Mouse (Mus musculus) G1E (cell line): ENCODE data around the gene Nedd4. TPM values are rescaled to one million over a fixed set of nuclear protein-coding genes. Genes with fewer than 3 reads are reported as not detected.

Experiments
- ATAC-seq: 2 replicates; pipeline ENCODE4 v1.8.0; 2016; ENCODE audit warnings: mild to moderate bottlenecking; ENCODE audit not compliant: insufficient number of reproducible peaks, poor library complexity, low FRiP score, severe bottlenecking; ENCODE audit errors: extremely low read depth
- DNase-seq: peaks from one replicate; pipeline ENCODE4 v3.0.0; 2012; ENCODE audit warnings: low spot score
- H3K27me3 ChIP-seq: 2 replicates; pipeline ENCODE4 v1.6.1; 2012; ENCODE audit warnings: mild to moderate bottlenecking, low read length, inconsistent platforms; ENCODE audit not compliant: insufficient read depth
- H3K36me3 ChIP-seq: replicated peaks from 2 replicates; pipeline ENCODE3; 2012; ENCODE audit warnings: mild to moderate bottlenecking, inconsistent platforms
- H3K4me1 ChIP-seq: 2 replicates; pipeline ENCODE4 v1.6.1; 2012; ENCODE audit warnings: low read depth, low read length, inconsistent platforms, mixed read lengths; ENCODE audit not compliant: insufficient read depth
- H3K4me3 ChIP-seq: 2 replicates; pipeline ENCODE4 v1.5.1; 2012; ENCODE audit warnings: low read depth, mild to moderate bottlenecking, inconsistent platforms, low read length, moderate library complexity, mixed read lengths
- H3K9me3 ChIP-seq: replicated peaks from 2 replicates; pipeline ENCODE4 v1.6.1; 2012; ENCODE audit warnings: inconsistent platforms
- CTCF ChIP-seq: IDR thresholded peaks from 2 replicates; pipeline ENCODE4 v1.5.1; 2012; ENCODE audit warnings: low read depth, low read length, inconsistent platforms, mixed read lengths
- GATA1 ChIP-seq: IDR thresholded peaks from 2 replicates; pipeline ENCODE4 v1.6.1; 2012; ENCODE audit warnings: borderline replicate concordance, low read length, inconsistent platforms, mixed read lengths
- GATA2 ChIP-seq: IDR thresholded peaks from 2 replicates; pipeline ENCODE4 v1.6.1; 2012; ENCODE audit warnings: low read depth, low read length, inconsistent platforms, borderline replicate concordance
- POLR2AphosphoS5 ChIP-seq: IDR thresholded peaks from 2 replicates; pipeline ENCODE4 v1.6.1; 2012; ENCODE audit warnings: low read depth, low read length, inconsistent platforms; ENCODE audit not compliant: insufficient replicate concordance
- TAL1 ChIP-seq: conservative IDR thresholded peaks from 2 replicates; pipeline ENCODE4 v1.6.1; 2012; ENCODE audit warnings: low read depth, low read length, inconsistent platforms, mixed read lengths
- polyA plus RNA-seq: library from polyadenylated mRNA; stranded (reverse); fragments of >175 nt; gene quantifications from 2 replicates; pipeline ENCODE4 v1.2.3, GENCODE M21; 2012
- total RNA-seq, 2 experiments: library from RNA; stranded (forward) in 1 of 2; stranded (reverse) in 1 of 2; fragments of 200-1000 nt in 1 of 2; fragments of >200 nt in 1 of 2; fragmentation: Nextera tagmentation in 1 of 2; gene quantifications; 2 replicates each; pipeline ENCODE4 v1.2.3; 2014 to 2017

The Nedd4 gene
- total and polyA plus RNA-seq, 3 experiments = 562 to 869 (median 707) TPM

- no peaks in the 10 kb centered on the region for H3K9me3 ChIP-seq
- DNase-seq = no peak
- H3K4me3 ChIP-seq = no peak overlapping the region
- TF ChIP-seq POLR2AphosphoS5 = no peak
- TF ChIP-seq CTCF = no peak
- no peak for TF ChIP-seq GATA1
- no peak for TF ChIP-seq TAL1
- TF ChIP-seq GATA2 = no peak
- H3K27me3 ChIP-seq = peaks cover 19% of the 10 kb centered on the region
- no peak for ATAC-seq
- H3K36me3 ChIP-seq = no peaks in the 10 kb centered on the region
- H3K4me1 ChIP-seq = no peaks in the 10 kb centered on the region; the same call in 1 of the 2 replicates
Measured at GRCm38 (mm10) chr9:72787732-72788131, 125.6 kb downstream of the Nedd4 start.

DNA sequence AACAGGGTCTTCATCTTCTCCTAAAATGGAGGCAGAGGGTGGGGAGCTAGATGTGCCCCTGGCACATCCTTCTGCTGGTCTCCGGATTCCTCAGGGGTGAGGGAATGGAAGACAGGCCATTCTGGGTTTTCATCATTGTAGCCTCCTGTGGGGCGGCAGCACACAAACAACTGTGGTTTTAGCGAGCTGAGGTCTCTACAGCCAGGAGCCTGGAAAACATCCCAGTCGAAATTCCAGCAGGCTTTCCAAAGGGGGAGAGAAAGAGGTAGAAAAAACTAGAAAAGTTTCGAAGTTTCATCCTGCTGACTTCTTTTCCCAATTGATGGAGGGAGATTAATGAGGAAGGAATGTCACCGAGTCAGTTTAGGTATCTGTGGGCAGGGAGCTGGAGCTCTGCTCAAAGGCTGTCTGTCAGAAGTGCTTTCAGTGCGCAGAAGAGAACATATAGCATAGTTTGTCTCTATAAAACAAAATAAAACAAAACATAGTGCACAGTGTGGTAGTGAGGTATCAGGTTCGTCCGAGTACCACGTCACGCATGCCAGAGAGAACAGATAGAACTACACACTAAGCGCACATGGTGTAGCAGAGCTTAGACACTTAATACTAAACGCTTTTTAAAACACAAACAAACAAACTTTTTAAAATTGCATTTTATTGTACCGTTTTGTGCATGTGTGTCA is 128.5 kb downstream of the Nedd4 start:
- ATAC-seq (no peak), DNase-seq (no peak)
- no peaks in the 10 kb centered on the region for H3K9me3 ChIP-seq
- no peak overlapping the region for H3K4me3 ChIP-seq
- TF ChIP-seq GATA1 (no peak), TAL1 (no peak), CTCF (no peak), GATA2 (no peak), POLR2AphosphoS5 (no peak)
- no peaks in the 10 kb centered on the region for H3K36me3 ChIP-seq
- H3K27me3 ChIP-seq = peaks cover 19% of the 10 kb centered on the region
- no peaks in the 10 kb centered on the region; the same call in 1 of the 2 replicates for H3K4me1 ChIP-seq

- no peak for DNase-seq
- H3K9me3 ChIP-seq = no peaks in the 10 kb centered on the region
- no peaks in the 10 kb centered on the region for H3K36me3 ChIP-seq
- ATAC-seq = no peak
- H3K4me1 ChIP-seq = no peaks in the 10 kb centered on the region; the same call in 1 of the 2 replicates
- no peak overlapping the region for H3K4me3 ChIP-seq
- no peak for TF ChIP-seq GATA2
- no peak for TF ChIP-seq POLR2AphosphoS5
- no peak for TF ChIP-seq TAL1
- TF ChIP-seq GATA1 = no peak
- no peak for TF ChIP-seq CTCF
- peaks cover 19% of the 10 kb centered on the region for H3K27me3 ChIP-seq
Measured at GRCm38 (mm10) chr9:72791213-72791582, 129.1 kb downstream of the Nedd4 start.

DNA sequence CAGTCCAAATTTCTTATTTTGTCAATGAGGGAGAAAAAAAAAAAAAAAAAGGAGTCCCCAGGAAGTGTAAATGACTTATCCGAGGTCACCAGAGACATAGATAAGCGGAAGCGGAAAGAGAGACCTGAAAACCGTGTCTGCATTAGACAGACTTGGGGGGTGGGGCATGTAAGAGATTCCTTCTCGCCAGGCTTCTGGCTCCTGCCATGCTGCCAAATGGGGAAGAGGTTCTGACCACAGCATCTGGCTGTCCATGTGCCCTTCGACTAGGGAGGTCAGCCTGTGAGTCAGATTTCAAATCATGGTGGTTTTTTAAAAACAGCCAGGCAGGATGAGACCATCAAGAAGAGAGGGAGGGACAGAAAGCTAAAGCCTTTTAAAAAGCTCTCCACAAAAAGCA is 129.5 kb downstream of the Nedd4 start:
- ATAC-seq (no peak), DNase-seq (no peak)
- Histone ChIP-seq H3K4me1 (no peaks in the 10 kb centered on the region; the same call in 1 of the 2 replicates), H3K4me3 (no peak overlapping the region), H3K27me3 (peaks cover 19% of the 10 kb centered on the region), H3K36me3 (no peaks in the 10 kb centered on the region), H3K9me3 (no peaks in the 10 kb centered on the region)
- TF ChIP-seq GATA2 = no peak

DNA sequence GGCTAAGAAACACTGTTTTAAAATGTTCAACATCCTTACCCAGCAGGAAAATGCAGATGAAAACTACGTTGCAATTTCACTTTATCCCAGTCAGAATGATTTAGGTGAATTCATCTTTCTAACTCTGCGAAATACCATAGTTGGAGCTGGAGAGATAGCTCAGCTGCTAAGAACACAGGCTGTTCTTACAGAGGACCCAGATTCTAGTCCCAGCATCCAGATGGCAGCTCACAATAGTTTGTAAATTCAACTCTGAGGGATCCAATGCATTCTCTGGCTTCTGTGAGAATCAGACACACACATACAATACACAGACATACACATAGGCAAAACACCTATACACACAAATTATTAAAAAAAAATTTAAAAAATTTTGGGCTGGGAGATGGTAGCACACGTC is 133.1 kb downstream of the Nedd4 start:
- DNase-seq = no peak
- Histone ChIP-seq H3K36me3 (no peaks in the 10 kb centered on the region), H3K4me1 (no peaks in the 10 kb centered on the region), H3K4me3 (no peak overlapping the region), H3K9me3 (no peaks in the 10 kb centered on the region), H3K27me3 (peaks cover 10% of the 10 kb centered on the region)
- no peak for TF ChIP-seq POLR2AphosphoS5
- TF ChIP-seq TAL1 = no peak
- no peak for TF ChIP-seq GATA1
- no peak for TF ChIP-seq GATA2
- TF ChIP-seq CTCF = no peak
- no peak for ATAC-seq

GRCm38 (mm10) chr9:72797136-72797621 is 135.0 kb downstream of the Nedd4 start:
- Histone ChIP-seq H3K9me3 (no peaks in the 10 kb centered on the region), H3K4me3 (no peak overlapping the region), H3K36me3 (no peaks in the 10 kb centered on the region), H3K4me1 (no peaks in the 10 kb centered on the region), H3K27me3 (peaks cover 11% of the 10 kb centered on the region)
- DNase-seq (no peak), ATAC-seq (no peak)
- TF ChIP-seq POLR2AphosphoS5 (no peak), GATA1 (no peak), GATA2 (no peak), TAL1 (no peak), CTCF (no peak)

Other genes starting within 250 kb of the Nedd4 start
- gene Mns1, start 224.3 kb upstream of the Nedd4 start, total RNA-seq (2014; fragmentation: Nextera tagmentation) = 138 and 151 TPM in 2 replicates
- gene Mns1, start 224.3 kb upstream of the Nedd4 start, total RNA-seq (2017) = 219 and 357 TPM in 2 replicates
- gene Mns1, start 224.3 kb upstream of the Nedd4 start, polyA plus RNA-seq = 24.4 and 33.2 TPM in 2 replicates
- gene Tex9, start 170.1 kb upstream of the Nedd4 start, total RNA-seq (2014; fragmentation: Nextera tagmentation) = 157 and 164 TPM in 2 replicates
- gene Tex9, start 170.1 kb upstream of the Nedd4 start, total RNA-seq (2017) = 86.8 and 124 TPM in 2 replicates
- 24.6 and 31.0 TPM in 2 replicates for gene Tex9, start 170.1 kb upstream of the Nedd4 start, polyA plus RNA-seq
- gene Rfx7, start 130.1 kb upstream of the Nedd4 start, total RNA-seq (2014; fragmentation: Nextera tagmentation) = 145 and 161 TPM in 2 replicates
- 25.8 and 29.2 TPM in 2 replicates for gene Rfx7, start 130.1 kb upstream of the Nedd4 start, total RNA-seq (2017)
- 31.4 and 34.8 TPM in 2 replicates for gene Rfx7, start 130.1 kb upstream of the Nedd4 start, polyA plus RNA-seq
- gene Prtg, start 144.5 kb downstream of the Nedd4 start, total RNA-seq (2014; fragmentation: Nextera tagmentation) = not detected in 2 replicates
- 0.22 and 0.23 TPM in 2 replicates for gene Prtg, start 144.5 kb downstream of the Nedd4 start, total RNA-seq (2017)
- not detected in 2 replicates for gene Prtg, start 144.5 kb downstream of the Nedd4 start, polyA plus RNA-seq